Mouse (Mus musculus): ENCODE results near the gene Itgal. TPM values are rescaled to one million over a fixed set of nuclear protein-coding genes. Genes with fewer than 3 reads are reported as not detected.
A peak's percentile ranks its signal among the peaks of the same experiment; 100 is the strongest.

The Itgal gene
- polyA plus RNA-seq, 1 experiment from 2014 or later = 0.91 TPM

DNA sequence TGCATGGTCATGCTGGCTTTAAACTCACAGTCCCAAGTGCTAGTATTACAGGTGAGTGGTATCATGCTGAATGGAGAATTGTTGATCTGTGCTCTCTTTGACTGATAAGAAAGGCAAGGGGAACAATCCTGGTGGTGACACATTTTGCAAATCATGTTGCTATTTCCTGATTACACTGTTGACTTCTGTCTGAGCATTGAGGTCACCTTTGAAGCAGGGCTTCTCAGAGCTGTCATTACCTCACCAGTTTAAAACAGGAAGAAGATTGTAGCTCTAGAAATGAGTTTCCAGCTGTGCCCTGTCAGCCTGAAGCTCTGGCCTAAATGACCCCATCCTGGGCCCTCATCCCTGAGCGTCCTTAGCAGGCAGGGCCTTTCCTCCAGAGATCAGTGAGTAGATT is 8.1 kb upstream of the Itgal start:
- no peak for ATAC-seq (ENCODE audit: insufficient number of reproducible peaks, insufficient read depth, low FRiP score, low read depth)
- no peaks in the 10 kb centered on the region for H3K27me3 ChIP-seq (ENCODE audit: control insufficient read depth, insufficient read depth, low read length)
- WGBS = 70% methylated on average over 1 of the region's 1 CpGs
- no peaks in the 10 kb centered on the region for H3K4me1 ChIP-seq (ENCODE audit: control insufficient read depth, insufficient read depth, low read length)
- no peak overlapping the region for H3K9ac ChIP-seq (replicated peaks; ENCODE audit: low read depth, low read length)
- H3K36me3 ChIP-seq (ENCODE audit: control insufficient read depth, insufficient read depth, low read length) = no peaks in the 10 kb centered on the region
- H3K27ac ChIP-seq (ENCODE audit: low read length) = no peak overlapping the region
- H3K4me3 ChIP-seq (ENCODE audit: low read depth, low read length) = no peak overlapping the region
- peaks cover 10% of the 10 kb centered on the region for H3K9me3 ChIP-seq (ENCODE audit: control insufficient read depth, low read depth, low read length)
- H3K4me2 ChIP-seq (replicated peaks; ENCODE audit: low read depth, low read length) = no peak overlapping the region

DNA sequence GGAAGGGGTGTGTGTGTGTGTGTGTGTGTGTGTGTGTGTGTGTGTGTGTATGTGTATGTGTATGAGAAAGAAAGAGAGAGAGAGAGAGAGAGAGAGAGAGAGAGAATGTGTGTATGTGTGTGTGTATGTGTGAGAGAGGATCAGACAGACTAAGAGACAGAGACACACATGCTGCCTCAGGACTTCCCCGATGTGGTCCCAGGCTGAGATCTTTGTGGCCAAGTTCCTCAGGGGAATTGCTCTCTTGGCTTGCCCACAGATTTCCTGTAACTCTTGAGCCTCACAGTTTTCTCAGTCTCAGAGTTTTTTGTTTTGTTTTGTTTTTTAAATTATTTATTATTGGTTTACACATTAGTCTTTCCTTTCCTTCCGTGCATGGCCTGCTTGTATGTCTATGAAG is 6.8 kb upstream of the Itgal start:
- 84% methylated on average over 2 of the region's 2 CpGs for WGBS
- H3K4me1 ChIP-seq (ENCODE audit: control insufficient read depth, insufficient read depth, low read length) = no peaks in the 10 kb centered on the region
- no peak overlapping the region for H3K9ac ChIP-seq (replicated peaks; ENCODE audit: low read depth, low read length)
- H3K9me3 ChIP-seq (ENCODE audit: control insufficient read depth, low read depth, low read length) = peaks cover 10% of the 10 kb centered on the region
- no peaks in the 10 kb centered on the region for H3K36me3 ChIP-seq (ENCODE audit: control insufficient read depth, insufficient read depth, low read length)
- no peak overlapping the region for H3K4me3 ChIP-seq (ENCODE audit: low read depth, low read length)
- no peak overlapping the region for H3K27ac ChIP-seq (ENCODE audit: low read length)
- no peaks in the 10 kb centered on the region for H3K27me3 ChIP-seq (ENCODE audit: control insufficient read depth, insufficient read depth, low read length)
- ATAC-seq (ENCODE audit: insufficient number of reproducible peaks, insufficient read depth, low FRiP score, low read depth) = no peak
- H3K4me2 ChIP-seq (replicated peaks; ENCODE audit: low read depth, low read length) = no peak overlapping the region

DNA sequence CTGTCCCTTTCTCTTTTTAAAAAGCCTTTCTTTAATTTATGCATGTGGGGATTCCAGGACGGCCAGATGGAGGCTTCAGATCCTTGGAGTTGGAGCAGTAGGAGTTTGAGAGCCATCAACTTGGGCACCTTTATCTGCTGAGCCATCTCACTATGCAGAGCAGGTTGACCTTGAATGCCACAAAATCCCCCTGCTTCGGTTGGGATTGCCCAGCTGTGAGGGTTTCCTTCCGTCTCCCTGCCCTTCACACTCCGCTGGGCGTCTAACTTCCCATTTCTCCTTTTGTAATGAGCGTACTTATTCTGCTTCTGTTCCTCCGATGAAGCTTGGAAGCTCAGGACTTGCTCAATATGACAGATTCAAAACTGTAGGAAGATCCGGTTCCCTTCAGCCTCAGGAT is 5.9 kb upstream of the Itgal start:
- WGBS = 69% methylated on average over 8 of the region's 8 CpGs
- no peaks in the 10 kb centered on the region for H3K4me1 ChIP-seq (ENCODE audit: control insufficient read depth, insufficient read depth, low read length)
- no peak for ATAC-seq (ENCODE audit: insufficient number of reproducible peaks, insufficient read depth, low FRiP score, low read depth)
- no peaks in the 10 kb centered on the region for H3K36me3 ChIP-seq (ENCODE audit: control insufficient read depth, insufficient read depth, low read length)
- H3K27ac ChIP-seq (ENCODE audit: low read length) = no peak overlapping the region
- no peak overlapping the region for H3K4me3 ChIP-seq (ENCODE audit: low read depth, low read length)
- H3K9ac ChIP-seq (replicated peaks; ENCODE audit: low read depth, low read length) = no peak overlapping the region
- no peak overlapping the region for H3K4me2 ChIP-seq (replicated peaks; ENCODE audit: low read depth, low read length)
- H3K27me3 ChIP-seq (ENCODE audit: control insufficient read depth, insufficient read depth, low read length) = no peaks in the 10 kb centered on the region
- H3K9me3 ChIP-seq (ENCODE audit: control insufficient read depth, low read depth, low read length) = peaks cover 10% of the 10 kb centered on the region

DNA sequence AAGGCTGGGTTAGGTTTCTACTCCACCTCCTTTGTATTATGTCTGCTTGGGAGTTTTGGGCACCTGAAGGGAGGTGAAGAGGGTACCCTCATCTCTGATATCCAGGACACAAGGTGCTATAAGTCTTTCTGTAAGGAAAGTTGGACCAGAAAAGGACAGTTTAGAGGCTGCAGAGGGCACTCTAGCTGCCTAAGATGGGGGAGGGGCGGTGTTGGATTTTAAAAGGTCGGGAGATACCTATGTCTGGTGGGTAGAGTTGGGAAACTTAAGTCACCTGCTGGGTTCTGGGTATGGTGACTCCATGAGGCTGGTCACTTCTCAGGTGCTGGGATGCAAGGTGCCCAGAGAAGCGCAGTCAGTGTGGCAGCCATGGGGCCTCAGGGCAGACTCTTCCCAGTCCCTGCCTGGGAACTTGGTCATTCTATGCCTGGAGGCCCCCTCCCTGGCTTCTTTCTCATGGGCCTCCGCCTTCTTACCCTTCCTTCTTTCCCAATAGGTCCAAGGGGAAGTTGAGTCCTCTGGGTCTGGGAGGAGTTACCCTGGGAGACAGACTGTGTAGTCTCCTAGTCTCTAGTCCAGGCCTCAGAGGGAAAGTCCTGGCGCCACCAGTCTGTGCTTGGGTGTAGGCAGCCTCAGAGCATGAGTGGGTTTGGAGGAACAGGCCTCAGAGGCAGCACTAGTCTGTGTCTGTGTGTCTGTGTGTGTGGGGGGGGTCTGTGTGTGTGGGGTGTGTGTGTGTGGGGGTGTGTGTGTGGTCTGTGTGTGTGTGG is 911 bp downstream of the Itgal start:
- H3K4me3 ChIP-seq (ENCODE audit: low read depth, low read length) = no peak overlapping the region
- no peak overlapping the region for H3K4me2 ChIP-seq (replicated peaks; ENCODE audit: low read depth, low read length)
- H3K27ac ChIP-seq (ENCODE audit: low read length) = no peak overlapping the region
- no peaks in the 10 kb centered on the region for H3K27me3 ChIP-seq (ENCODE audit: control insufficient read depth, insufficient read depth, low read length)
- ATAC-seq (ENCODE audit: insufficient number of reproducible peaks, insufficient read depth, low FRiP score, low read depth) = 0 out of 2 replicates have a peak, but pooled peaks have one; percentile 37
- 85% methylated on average over 5 of the region's 5 CpGs for WGBS
- H3K36me3 ChIP-seq (ENCODE audit: control insufficient read depth, insufficient read depth, low read length) = no peaks in the 10 kb centered on the region
- H3K9ac ChIP-seq (replicated peaks; ENCODE audit: low read depth, low read length) = no peak overlapping the region
- no peaks in the 10 kb centered on the region for H3K9me3 ChIP-seq (ENCODE audit: control insufficient read depth, low read depth, low read length)
- H3K4me1 ChIP-seq (ENCODE audit: control insufficient read depth, insufficient read depth, low read length) = no peaks in the 10 kb centered on the region

DNA sequence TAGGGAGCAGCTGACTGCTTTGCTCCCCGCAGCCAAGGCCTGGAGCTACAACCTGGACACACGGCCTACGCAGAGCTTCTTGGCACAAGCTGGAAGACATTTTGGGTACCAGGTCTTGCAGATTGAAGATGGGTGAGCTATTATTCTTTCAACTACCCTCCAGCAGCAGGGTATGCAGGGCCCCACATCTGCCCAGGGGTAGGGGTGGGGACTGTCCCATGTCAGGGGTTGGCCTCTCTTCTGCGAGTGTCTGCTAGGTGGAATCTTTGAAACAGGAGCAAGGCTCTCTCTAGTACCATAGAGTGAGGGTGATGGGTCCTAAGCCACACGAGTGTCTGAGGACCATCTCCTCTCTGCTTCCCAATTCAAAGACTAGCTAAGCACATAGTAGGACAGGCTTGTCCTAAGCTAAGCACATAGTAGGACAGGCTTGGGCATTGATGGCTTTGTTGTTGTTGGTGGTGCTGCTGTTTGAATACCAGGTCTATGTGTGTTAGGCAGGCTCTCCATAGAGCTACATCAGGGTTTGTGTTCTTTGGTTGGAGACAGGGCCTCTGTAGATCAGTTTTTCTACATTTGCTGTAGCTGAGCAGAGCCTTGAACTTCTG is 1.6 kb downstream of the Itgal start:
- no peak for ATAC-seq (ENCODE audit: insufficient number of reproducible peaks, insufficient read depth, low FRiP score, low read depth)
- no peaks in the 10 kb centered on the region for H3K9me3 ChIP-seq (ENCODE audit: control insufficient read depth, low read depth, low read length)
- H3K27me3 ChIP-seq (ENCODE audit: control insufficient read depth, insufficient read depth, low read length) = no peaks in the 10 kb centered on the region
- 93% methylated on average over 5 of the region's 5 CpGs for WGBS
- H3K36me3 ChIP-seq (ENCODE audit: control insufficient read depth, insufficient read depth, low read length) = no peaks in the 10 kb centered on the region
- no peak overlapping the region for H3K4me3 ChIP-seq (ENCODE audit: low read depth, low read length)
- H3K27ac ChIP-seq (ENCODE audit: low read length) = no peak overlapping the region
- no peak overlapping the region for H3K9ac ChIP-seq (replicated peaks; ENCODE audit: low read depth, low read length)
- no peaks in the 10 kb centered on the region for H3K4me1 ChIP-seq (ENCODE audit: control insufficient read depth, insufficient read depth, low read length)
- no peak overlapping the region for H3K4me2 ChIP-seq (replicated peaks; ENCODE audit: low read depth, low read length)

DNA sequence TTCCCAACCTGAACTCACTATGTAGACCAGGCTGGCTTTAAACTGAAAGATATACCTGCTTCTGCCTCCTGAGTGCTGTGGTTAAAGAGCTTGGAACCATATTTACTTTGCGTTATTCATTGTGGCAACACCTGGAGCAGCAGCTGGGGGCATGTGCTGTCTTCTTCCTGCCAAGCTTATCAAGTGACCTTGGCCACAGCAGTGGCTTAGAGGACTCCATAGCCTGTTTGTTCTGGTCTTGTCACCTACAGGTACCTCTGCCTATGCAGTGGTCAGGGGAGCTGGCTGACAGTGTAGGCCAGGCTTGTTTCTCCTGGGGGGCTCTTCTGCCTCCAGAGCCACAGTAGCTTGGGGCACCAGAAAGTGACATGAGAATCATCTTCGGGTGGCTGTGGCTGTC is 12.4 kb downstream of the Itgal start:
- no peaks in the 10 kb centered on the region for H3K36me3 ChIP-seq (ENCODE audit: control insufficient read depth, insufficient read depth, low read length)
- ATAC-seq (ENCODE audit: insufficient number of reproducible peaks, insufficient read depth, low FRiP score, low read depth) = no peak; the same call in 1 of the 2 replicates
- H3K27me3 ChIP-seq (ENCODE audit: control insufficient read depth, insufficient read depth, low read length) = no peaks in the 10 kb centered on the region
- no peak overlapping the region for H3K9ac ChIP-seq (replicated peaks; ENCODE audit: low read depth, low read length)
- no peaks in the 10 kb centered on the region for H3K4me1 ChIP-seq (ENCODE audit: control insufficient read depth, insufficient read depth, low read length)
- 86% methylated on average over 2 of the region's 2 CpGs for WGBS
- H3K4me3 ChIP-seq (ENCODE audit: low read depth, low read length) = no peak overlapping the region
- H3K27ac ChIP-seq (ENCODE audit: low read length) = no peak overlapping the region
- H3K9me3 ChIP-seq (ENCODE audit: control insufficient read depth, low read depth, low read length) = no peaks in the 10 kb centered on the region
- no peak overlapping the region for H3K4me2 ChIP-seq (replicated peaks; ENCODE audit: low read depth, low read length)

DNA sequence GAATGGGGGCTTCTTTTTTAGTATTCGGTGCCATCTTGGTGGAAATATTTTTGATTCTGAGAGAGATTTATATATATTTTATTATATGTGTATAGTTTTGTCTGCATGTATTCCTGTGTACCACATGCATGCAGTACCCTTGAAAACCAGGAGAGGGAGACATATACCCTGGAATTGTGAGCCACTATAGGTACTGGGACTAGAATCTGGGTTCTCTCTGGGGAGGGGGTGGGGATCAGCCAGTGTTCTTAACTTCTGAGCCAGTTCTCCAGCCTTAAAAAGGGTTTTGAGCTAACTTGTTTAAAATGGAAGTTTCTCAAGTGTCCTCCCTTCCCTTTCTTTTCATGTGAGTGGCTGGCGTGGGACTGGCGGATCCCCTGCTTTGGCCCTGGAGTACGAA is 12.8 kb downstream of the Itgal start:
- ATAC-seq (ENCODE audit: insufficient number of reproducible peaks, insufficient read depth, low FRiP score, low read depth) = no peak
- WGBS = 79% methylated on average over 4 of the region's 4 CpGs

DNA sequence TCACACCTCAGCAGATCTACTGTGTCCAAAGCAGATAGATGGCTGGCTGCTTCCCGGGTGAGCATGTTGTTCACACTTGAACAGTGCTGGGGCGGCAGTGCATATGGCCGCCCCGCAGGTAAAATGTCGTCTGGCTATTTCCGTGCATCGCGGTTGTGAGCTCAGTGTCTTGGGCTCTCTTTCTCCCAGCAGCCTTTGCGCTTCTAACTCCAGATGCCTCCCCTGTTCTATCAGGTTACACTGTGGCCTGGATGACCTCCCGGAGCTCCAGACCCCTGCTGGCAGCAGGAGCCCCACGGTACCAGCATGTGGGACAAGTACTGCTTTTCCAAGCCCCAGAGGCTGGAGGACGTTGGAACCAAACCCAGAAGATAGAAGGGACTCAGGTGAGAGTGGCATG is 13.9 kb downstream of the Itgal start:
- H3K36me3 ChIP-seq (ENCODE audit: control insufficient read depth, insufficient read depth, low read length) = no peaks in the 10 kb centered on the region
- WGBS = 63% methylated on average over 12 of the region's 12 CpGs
- no peak overlapping the region for H3K4me3 ChIP-seq (ENCODE audit: low read depth, low read length)
- H3K27ac ChIP-seq (ENCODE audit: low read length) = no peak overlapping the region
- ATAC-seq (ENCODE audit: insufficient number of reproducible peaks, insufficient read depth, low FRiP score, low read depth) = no peak
- H3K9me3 ChIP-seq (ENCODE audit: control insufficient read depth, low read depth, low read length) = no peaks in the 10 kb centered on the region
- H3K9ac ChIP-seq (replicated peaks; ENCODE audit: low read depth, low read length) = no peak overlapping the region
- H3K4me2 ChIP-seq (replicated peaks; ENCODE audit: low read depth, low read length) = no peak overlapping the region
- H3K27me3 ChIP-seq (ENCODE audit: control insufficient read depth, insufficient read depth, low read length) = no peaks in the 10 kb centered on the region
- H3K4me1 ChIP-seq (ENCODE audit: control insufficient read depth, insufficient read depth, low read length) = no peaks in the 10 kb centered on the region

More for the DNA sequence above, 12.8 kb downstream of the Itgal start:
- Histone ChIP-seq H3K27me3 (ENCODE audit: control insufficient read depth, insufficient read depth, low read length) (no peaks in the 10 kb centered on the region), H3K4me2 (replicated peaks; ENCODE audit: low read depth, low read length) (no peak overlapping the region), H3K4me1 (ENCODE audit: control insufficient read depth, insufficient read depth, low read length) (no peaks in the 10 kb centered on the region), H3K9ac (replicated peaks; ENCODE audit: low read depth, low read length) (no peak overlapping the region), H3K36me3 (ENCODE audit: control insufficient read depth, insufficient read depth, low read length) (no peaks in the 10 kb centered on the region), H3K9me3 (ENCODE audit: control insufficient read depth, low read depth, low read length) (no peaks in the 10 kb centered on the region), H3K27ac (ENCODE audit: low read length) (no peak overlapping the region), H3K4me3 (ENCODE audit: low read depth, low read length) (no peak overlapping the region)
